Mouse (Mus musculus) layer of hippocampus, adult 8-10 months (tissue): ENCODE measurements at regions not wholly inside any gene's neighbourhood (a gene's known extent, or its start where the extent isn't known, plus 50 kb on each side); places are given as distances from the start of the nearest gene placed in this dataset.
A peak's percentile ranks its signal among the peaks of the same experiment; 100 is the strongest.

ENCODE experiments used
- DNase-seq, 2 experiments: peaks; one replicate each; pipeline ENCODE4 v3.0.0; 2022; ENCODE audit warnings: low spot score in 2 of 2

- DNase-seq, result no peak
Measured at GRCm38 (mm10) chr1:35331602-35332339, 482.0 kb downstream of the Plekhb2 start.

GRCm38 (mm10) chr1:35332340-35332684, 482.5 kb downstream of the Plekhb2 start:
- no peak for DNase-seq

- DNase-seq, result no peak
Measured at GRCm38 (mm10) chr1:35337647-35338046, 487.9 kb downstream of the Plekhb2 start.

GRCm38 (mm10) chr1:35338184-35338583, 488.4 kb downstream of the Plekhb2 start:
- DNase-seq, result no peak

- no peak for DNase-seq
Measured at GRCm38 (mm10) chr1:35344539-35344938, 494.8 kb downstream of the Plekhb2 start.

GRCm38 (mm10) chr1:35348294-35348693, 498.5 kb downstream of the Plekhb2 start:
- DNase-seq, result no peak

- DNase-seq, result no peak
Measured at GRCm38 (mm10) chr1:35358981-35359380, 509.2 kb downstream of the Plekhb2 start.

- DNase-seq, result no peak
Measured at GRCm38 (mm10) chr1:35361465-35361864, 511.7 kb downstream of the Plekhb2 start.

GRCm38 (mm10) chr1:35362836-35363235, 513.1 kb downstream of the Plekhb2 start:
- DNase-seq, result peak; percentile 16 to 17

GRCm38 (mm10) chr1:35366559-35366958, 516.8 kb downstream of the Plekhb2 start:
- DNase-seq, result no peak

GRCm38 (mm10) chr1:35372751-35373150, 523.0 kb downstream of the Plekhb2 start:
- DNase-seq, result no peak

- DNase-seq, result no peak
Measured at GRCm38 (mm10) chr1:35380633-35381385, 531.0 kb downstream of the Plekhb2 start.

- DNase-seq, result peak; percentile 43 to 67
Measured at GRCm38 (mm10) chr1:35385430-35385829, 535.7 kb downstream of the Plekhb2 start.

GRCm38 (mm10) chr1:35388181-35388580, 538.4 kb downstream of the Plekhb2 start:
- DNase-seq, result peak; percentile 19 to 59

- DNase-seq, result no peak
Measured at GRCm38 (mm10) chr1:35390371-35390770, 540.6 kb downstream of the Plekhb2 start.

- DNase-seq, result no peak
Measured at GRCm38 (mm10) chr1:35390858-35391586, 541.2 kb downstream of the Plekhb2 start.

GRCm38 (mm10) chr1:35393550-35394118, 543.9 kb downstream of the Plekhb2 start:
- DNase-seq, result no peak

GRCm38 (mm10) chr1:35400674-35401359, 551.0 kb downstream of the Plekhb2 start:
- DNase-seq, result no peak

- DNase-seq, result no peak
Measured at GRCm38 (mm10) chr1:35402995-35403394, 553.2 kb downstream of the Plekhb2 start.

GRCm38 (mm10) chr1:35405418-35405817, 555.6 kb downstream of the Plekhb2 start:
- no peak for DNase-seq

- no peak for DNase-seq
Measured at GRCm38 (mm10) chr1:35415646-35416045, 565.9 kb downstream of the Plekhb2 start.
